Mouse (Mus musculus) brain, embryonic 14.5 days (tissue): Measurements from ENCODE around the gene Cap1. TPM values are rescaled to one million over a fixed set of nuclear protein-coding genes. Genes with fewer than 3 reads are reported as not detected.
A peak's percentile ranks its signal among the peaks of the same experiment; 100 is the strongest.

Experiments
- DNase-seq: peaks from one replicate; pipeline ENCODE4 v3.0.0-alpha.2; 2011; ENCODE audit warnings: low read depth
- CTCF ChIP-seq: fragments of 200-500 bp; IDR thresholded peaks from 2 replicates; pipeline ENCODE4 v1.5.1; 2012; ENCODE audit warnings: inconsistent platforms, mild to moderate bottlenecking, moderate library complexity, borderline replicate concordance; ENCODE audit not compliant: insufficient read depth, insufficient read length; ENCODE audit errors: extremely low read depth
- POLR2A ChIP-seq: fragments of 200-500 bp; IDR thresholded peaks from 2 replicates; pipeline ENCODE4 v1.6.1; 2012; ENCODE audit warnings: mild to moderate bottlenecking, inconsistent platforms, borderline replicate concordance; ENCODE audit not compliant: poor library complexity, insufficient read depth, insufficient read length, severe bottlenecking; ENCODE audit errors: extremely low read depth
- polyA plus RNA-seq: library from polyadenylated mRNA; depleted of rRNA; stranded (reverse); fragments of >200 nt; gene quantifications from 2 replicates; pipeline ENCODE4 v1.2.3, GENCODE M21; 2012

Cap1 gene
- polyA plus RNA-seq, 1 experiment: 106 TPM

- TF ChIP-seq POLR2A: no peak
- no peak for TF ChIP-seq CTCF
- DNase-seq: peak; percentile 79
These were observed 23.8 kb upstream of the Cap1 start for GRCm38 (mm10) chr4:122909572-122910189.

- TF ChIP-seq CTCF (no peak), POLR2A (no peak)
- DNase-seq: no peak
These were observed 19.5 kb upstream of the Cap1 start for GRCm38 (mm10) chr4:122905359-122905758.

- no peak for TF ChIP-seq CTCF
- no peak for TF ChIP-seq POLR2A
- DNase-seq: no peak
These were observed 17.9 kb upstream of the Cap1 start for GRCm38 (mm10) chr4:122903709-122904108.

- DNase-seq: no peak
These were observed 16.3 kb upstream of the Cap1 start for GRCm38 (mm10) chr4:122902156-122902555.

GRCm38 (mm10) chr4:122898313-122898712 is 12.5 kb upstream of the Cap1 start:
- TF ChIP-seq POLR2A (no peak), CTCF (peak; percentile 81)
- DNase-seq: peak; percentile 87

More at GRCm38 (mm10) chr4:122902156-122902555, 16.3 kb upstream of the Cap1 start:
- TF ChIP-seq CTCF (peak; percentile 29; the same call in 1 of the 2 replicates), POLR2A (no peak)

- no peak for TF ChIP-seq CTCF
- no peak for TF ChIP-seq POLR2A
- no peak for DNase-seq
These were observed 11.9 kb upstream of the Cap1 start for GRCm38 (mm10) chr4:122897750-122898149.

GRCm38 (mm10) chr4:122892157-122892556 is 6.3 kb upstream of the Cap1 start:
- no peak for DNase-seq
- TF ChIP-seq POLR2A (no peak), CTCF (no peak)

GRCm38 (mm10) chr4:122891597-122891996 is 5.7 kb upstream of the Cap1 start:
- peak; percentile 39 for DNase-seq
- TF ChIP-seq POLR2A (no peak), CTCF (no peak)

- DNase-seq: peak; percentile 96
- no peak for TF ChIP-seq POLR2A
- no peak for TF ChIP-seq CTCF
These were observed 5.1 kb upstream of the Cap1 start for GRCm38 (mm10) chr4:122890881-122891481.

- TF ChIP-seq CTCF: no peak
- no peak for TF ChIP-seq POLR2A
- no peak for DNase-seq
These were observed 1.5 kb upstream of the Cap1 start for GRCm38 (mm10) chr4:122887336-122887735.

GRCm38 (mm10) chr4:122886579-122887254 is 861 bp upstream of the Cap1 start:
- DNase-seq: no peak
- no peak for TF ChIP-seq CTCF
- TF ChIP-seq POLR2A: no peak
